Mouse (Mus musculus) heart, embryonic 12.5 days (tissue): ENCODE results near the gene Slc4a2. TPM values are rescaled to one million over a fixed set of nuclear protein-coding genes. Genes with fewer than 3 reads are reported as not detected.

Experiments used
- ATAC-seq: fragments of 200-750 bp; cut with Nextera tagmentation; 2 replicates; pipeline ENCODE4 v1.8.0; 2017; ENCODE audit warnings: moderate TSS enrichment, moderate library complexity; ENCODE audit not compliant: insufficient number of reproducible peaks, low FRiP score
- H3K27ac ChIP-seq: fragments of 300-500 bp; sonication (generic); 2 replicates; pipeline ENCODE4 v1.5.1; 2016; ENCODE audit warnings: mild to moderate bottlenecking, moderate library complexity; ENCODE audit not compliant: poor library complexity, severe bottlenecking
- H3K27me3 ChIP-seq: fragments of 300-500 bp; sonication (generic); replicated peaks from 2 replicates; pipeline ENCODE4 v1.6.1; 2016; ENCODE audit warnings: mild to moderate bottlenecking, moderate library complexity
- H3K36me3 ChIP-seq: fragments of 300-500 bp; sonication (generic); 2 replicates; pipeline ENCODE4 v1.6.1; 2016; ENCODE audit warnings: mild to moderate bottlenecking, moderate library complexity
- H3K4me1 ChIP-seq: fragments of 300-500 bp; sonication (generic); replicated peaks from 2 replicates; pipeline ENCODE4 v1.6.1; 2016; ENCODE audit warnings: mild to moderate bottlenecking
- H3K4me2 ChIP-seq: fragments of 300-500 bp; sonication (generic); 2 replicates; pipeline ENCODE4 v1.6.1; 2016; ENCODE audit warnings: mild to moderate bottlenecking, moderate library complexity
- H3K4me3 ChIP-seq: fragments of 300-500 bp; sonication (generic); 2 replicates; pipeline ENCODE4 v1.5.1; 2016; ENCODE audit warnings: mild to moderate bottlenecking
- H3K9ac ChIP-seq: fragments of 300-500 bp; sonication (generic); 2 replicates; pipeline ENCODE4 v1.6.1; 2016; ENCODE audit warnings: mild to moderate bottlenecking, moderate library complexity
- H3K9me3 ChIP-seq: fragments of 300-500 bp; sonication (generic); replicated peaks from 2 replicates; pipeline ENCODE4 v1.6.1; 2016; ENCODE audit warnings: mild to moderate bottlenecking, moderate library complexity
- WGBS: fragments of 180-500 bp; shearing (Covaris S2); methylation state at CpG from one replicate; pipeline ENCODE4 v1.1.7; 2016; 5-methylcytosine and 5-hydroxymethylcytosine counted together
- polyA plus RNA-seq: library from polyadenylated mRNA; unstranded; fragments of >200 nt; fragmentation: Nextera tagmentation; extraction: Ambion mirVana; gene quantifications from 2 replicates; pipeline ENCODE4 v1.2.1, GENCODE M21; 2016

Gene Slc4a2
- polyA plus RNA-seq, 1 experiment from 2014 or later, result 31.1 TPM

GRCm38 (mm10) chr5:24486738-24487137, 63.1 kb downstream of the Slc4a2 start:
- no peak for ATAC-seq
- peaks cover 23% of the 10 kb centered on the region for H3K4me1 ChIP-seq
- H3K27ac ChIP-seq, result no peak overlapping the region
- no peak overlapping the region for H3K4me3 ChIP-seq
- H3K36me3 ChIP-seq, result peaks cover 80% of the 10 kb centered on the region
- 75% methylated on average over 5 of the region's 5 CpGs for WGBS
- H3K9me3 ChIP-seq, result no peaks in the 10 kb centered on the region
- no peak overlapping the region for H3K4me2 ChIP-seq
- no peak overlapping the region for H3K9ac ChIP-seq
- 0 out of 2 replicates have a peak, but pooled peaks cover 13% of the 10 kb centered on the region for H3K27me3 ChIP-seq

GRCm38 (mm10) chr5:24490413-24490920, 66.8 kb downstream of the Slc4a2 start:
- WGBS, result 87% methylated on average over 14 of the region's 14 CpGs
- Histone ChIP-seq H3K36me3 (peaks cover 90% of the 10 kb centered on the region), H3K9me3 (no peaks in the 10 kb centered on the region), H3K27me3 (0 out of 2 replicates have a peak, but pooled peaks cover 1% of the 10 kb centered on the region), H3K4me1 (peaks cover 4% of the 10 kb centered on the region; the same call in 1 of the 2 replicates), H3K4me2 (no peak overlapping the region), H3K9ac (no peak overlapping the region), H3K27ac (no peak overlapping the region), H3K4me3 (no peak overlapping the region)
- ATAC-seq, result no peak

Other genes starting within 250 kb of the Slc4a2 start
- gene Kcnh2, start 72.2 kb upstream of the Slc4a2 start, polyA plus RNA-seq, result 38.2 and 40.5 TPM in 2 replicates
- 45.9 and 46.9 TPM in 2 replicates for gene Nos3, start 59.0 kb upstream of the Slc4a2 start, polyA plus RNA-seq
- gene Atg9b, start 31.7 kb upstream of the Slc4a2 start, polyA plus RNA-seq, result 1.4 and 2.6 TPM in 2 replicates
- gene Abcb8, start 30.2 kb upstream of the Slc4a2 start, polyA plus RNA-seq, result 52.7 and 57.4 TPM in 2 replicates
- 0.09 and 0.19 TPM in 2 replicates for gene Asic3, start 10.4 kb upstream of the Slc4a2 start, polyA plus RNA-seq
- 32.0 and 35.9 TPM in 2 replicates for gene Cdk5, start 307 bp upstream of the Slc4a2 start, polyA plus RNA-seq
- gene Fastk, start 21.4 kb downstream of the Slc4a2 start, polyA plus RNA-seq, result 172 and 175 TPM in 2 replicates
- 18.9 and 19.7 TPM in 2 replicates for gene Tmub1, start 24.0 kb downstream of the Slc4a2 start, polyA plus RNA-seq
- 34.9 and 35.2 TPM in 2 replicates for gene Agap3, start 28.3 kb downstream of the Slc4a2 start, polyA plus RNA-seq
- not detected in 2 replicates for gene Gbx1, start 103.4 kb downstream of the Slc4a2 start, polyA plus RNA-seq
- 3.7 and 4.7 TPM in 2 replicates for gene Asb10, start 117.1 kb downstream of the Slc4a2 start, polyA plus RNA-seq
- gene 4931409K22Rik, start 133.0 kb downstream of the Slc4a2 start, polyA plus RNA-seq, result not detected in 2 replicates
- 79.0 and 80.6 TPM in 2 replicates for gene Abcf2, start 153.6 kb downstream of the Slc4a2 start, polyA plus RNA-seq
- gene Chpf2, start 162.9 kb downstream of the Slc4a2 start, polyA plus RNA-seq, result 20.1 and 22.8 TPM in 2 replicates
- gene Smarcd3, start 200.6 kb downstream of the Slc4a2 start, polyA plus RNA-seq, result 86.4 and 90.3 TPM in 2 replicates